Mouse (Mus musculus) adrenal gland, postnatal 36 days (tissue): Measurements from ENCODE around the gene Klhl9. TPM values are rescaled to one million over a fixed set of nuclear protein-coding genes. Genes with fewer than 3 reads are reported as not detected.
"Not testable (repeated sequence)": the region's sequence is repeated elsewhere in the genome, so short reads cannot be mapped to it uniquely, and the experiment has no call there.

Experiments used
- DNase-seq, 2 experiments: peaks; one replicate each; pipeline ENCODE4 v3.0.0; 2021; ENCODE audit warnings: mixed read lengths in 1 of 2
- long read RNA-seq, 2 experiments: library from polyadenylated mRNA; stranded (forward); transcript quantifications; one replicate each; pipeline ENCODE4 v2.0.0; 2021; ENCODE audit warnings: borderline sequencing depth in 2 of 2
- total RNA-seq, 2 experiments: library from RNA; stranded (reverse); gene quantifications; 2 replicates each; pipeline ENCODE4 v1.2.3; 2021

Gene Klhl9
- 10 to 100 TPM; 82.5 to 89.7 TPM for total RNA-seq
- long read RNA-seq, experiment 1, full-length matches to known transcripts: 16 of 16 reads
- long read RNA-seq, experiment 1, partial matches to known transcripts: 0 of 16 reads
- long read RNA-seq, experiment 1, other reads (novel, unspliced or antisense): 0 of 16 reads
- long read RNA-seq, experiment 2, full-length matches to known transcripts: 13 of 13 reads
- long read RNA-seq, experiment 2, partial matches to known transcripts: 0 of 13 reads
- long read RNA-seq, experiment 2, other reads (novel, unspliced or antisense): 0 of 13 reads

DNA sequence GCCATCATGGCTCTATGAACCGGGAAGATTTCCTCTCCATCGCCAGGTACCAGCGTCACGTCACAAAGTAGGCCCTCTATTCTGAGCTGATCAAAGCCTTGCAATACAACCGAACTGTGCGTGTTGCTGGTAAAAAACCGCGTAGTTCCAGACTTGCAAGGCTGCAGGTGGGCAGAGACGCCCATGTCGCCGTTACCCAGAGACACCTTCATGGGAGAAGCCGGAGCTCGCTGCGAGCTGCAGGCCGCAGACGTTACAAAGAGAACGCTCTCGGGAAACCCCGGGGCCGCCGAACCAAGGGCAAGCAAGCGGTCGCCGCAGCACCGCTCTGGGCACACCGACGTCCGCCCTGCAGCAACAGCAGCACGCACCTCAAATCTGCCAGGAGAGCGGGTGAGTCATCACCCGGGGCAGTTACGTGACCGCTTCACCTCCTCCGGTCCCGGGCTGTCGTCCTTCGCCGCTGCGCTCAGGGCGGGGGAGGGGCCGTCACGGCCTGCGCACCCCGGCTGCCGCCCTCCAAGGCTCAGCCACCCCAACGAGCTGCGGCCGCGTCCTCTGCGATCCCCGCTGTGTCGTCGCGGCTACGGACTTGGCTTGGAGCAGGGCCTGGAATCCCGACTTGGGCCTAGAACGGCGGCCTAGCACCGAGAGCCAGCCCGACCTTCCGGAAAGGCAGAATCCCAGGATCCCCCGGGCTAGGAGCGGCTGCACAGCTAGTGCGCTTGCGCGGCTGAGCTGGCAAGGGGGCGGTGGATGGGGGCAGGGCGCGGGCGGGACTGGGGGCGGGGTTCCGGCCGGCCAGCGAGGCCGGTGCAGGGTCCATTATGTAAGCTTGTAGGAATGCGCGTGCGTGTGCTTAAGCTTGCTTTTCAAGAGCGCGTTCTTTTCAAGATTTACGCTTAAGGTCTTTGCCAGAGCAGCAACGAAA is at the start of gene Klhl9, which contains the start of gene Gm26566:
Gene Klhl9, minus strand, starts transcription at position 675 of the 931 bp plus-strand sequence.
Gene Gm26566, plus strand, starts transcription at position 15 of the 931 bp plus-strand sequence.
- DNase-seq: peak; percentile 94 to 96

DNA sequence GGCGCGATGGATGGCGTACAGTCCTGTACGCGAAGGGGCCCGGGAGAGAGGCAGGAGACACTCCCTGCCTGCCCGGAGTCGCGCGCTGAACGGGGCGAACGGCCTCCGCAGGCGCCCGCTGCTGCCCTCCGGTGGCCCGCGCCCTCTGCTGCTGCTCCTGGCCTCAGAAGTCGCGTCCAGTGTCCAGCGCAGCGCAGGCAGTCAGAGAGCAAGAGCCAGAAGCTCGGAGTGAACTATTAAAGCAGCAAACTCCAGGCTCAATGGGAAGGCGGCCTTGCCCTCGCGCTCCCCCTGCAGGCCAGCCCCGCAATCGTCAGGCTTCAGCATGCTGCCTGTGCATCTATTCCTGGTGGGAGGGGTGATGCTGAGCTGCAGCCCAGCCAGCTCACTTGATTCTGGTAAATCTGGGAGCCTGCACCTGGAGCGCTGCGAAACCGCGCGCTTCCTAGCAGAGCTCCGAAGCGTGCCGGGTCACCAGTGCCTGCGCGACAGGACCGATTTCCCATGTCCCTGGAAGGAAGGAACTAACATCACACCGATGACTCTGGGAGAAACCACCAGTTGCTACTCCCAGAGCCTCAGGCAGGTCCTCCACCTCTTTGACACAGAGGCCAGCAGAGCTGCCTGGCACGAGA is 41.2 kb upstream of the Klhl9 start:
- peak; percentile 65 to 69 for DNase-seq

DNA sequence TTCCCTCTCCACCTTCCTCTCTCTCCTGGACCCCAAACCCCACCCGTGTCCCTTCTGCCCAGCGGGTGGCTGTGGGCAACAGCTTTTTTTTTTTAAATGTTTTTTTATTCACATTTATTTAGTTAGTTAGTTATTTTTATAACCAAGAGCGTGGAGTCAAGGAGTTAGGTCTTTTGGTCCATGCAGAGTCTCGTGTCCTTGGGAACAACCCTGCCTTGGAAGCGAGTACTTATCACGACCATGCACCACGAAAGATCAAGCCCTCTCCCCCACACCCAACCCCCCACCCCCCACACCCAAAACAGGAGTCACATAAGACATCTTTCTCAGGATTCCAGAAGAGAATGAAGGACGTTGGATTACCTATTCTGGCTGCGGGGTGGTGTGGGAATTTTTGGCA is 40.1 kb upstream of the Klhl9 start:
- not testable (repeated sequence) for DNase-seq

DNA sequence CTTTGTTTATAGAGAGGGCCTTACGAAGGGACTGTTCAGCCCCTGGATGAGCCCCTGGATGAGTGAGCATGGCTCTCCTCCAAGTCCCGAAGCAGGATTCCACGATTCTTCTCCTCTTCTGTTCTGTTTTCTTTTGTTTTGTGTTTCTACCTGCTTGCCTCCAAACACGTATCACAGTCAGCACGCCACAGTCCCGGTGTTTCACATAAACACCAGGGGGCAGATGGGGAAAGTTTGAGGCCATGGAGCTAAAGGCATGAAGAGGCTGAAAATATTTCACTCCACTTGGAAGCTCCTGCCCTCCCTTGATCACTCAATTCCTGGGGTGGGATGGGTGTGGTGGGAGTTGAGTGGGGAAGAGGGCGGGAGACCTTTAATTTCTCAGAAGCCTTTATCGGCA is 39.5 kb upstream of the Klhl9 start:
- peak; percentile 13 to 19 for DNase-seq

DNA sequence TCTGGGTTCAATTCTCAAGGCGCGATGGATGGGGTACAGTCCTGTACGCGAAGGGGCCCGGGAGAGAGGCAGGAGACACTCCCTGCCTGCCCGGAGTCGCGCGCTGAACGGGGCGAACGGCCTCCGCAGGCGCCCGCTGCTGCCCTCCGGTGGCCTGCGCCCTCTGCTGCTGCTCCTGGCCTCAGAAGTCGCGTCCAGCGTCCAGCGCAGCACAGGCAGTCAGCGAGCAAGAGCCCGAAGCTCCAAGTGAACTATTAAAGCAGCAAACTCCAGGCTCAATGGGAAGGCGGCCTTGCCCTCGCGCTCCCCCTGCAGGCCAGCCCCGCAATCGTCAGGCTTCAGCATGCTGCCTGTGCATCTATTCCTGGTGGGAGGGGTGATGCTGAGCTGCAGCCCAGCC is 38.2 kb upstream of the Klhl9 start:
- DNase-seq: peak; percentile 84 to 86

DNA sequence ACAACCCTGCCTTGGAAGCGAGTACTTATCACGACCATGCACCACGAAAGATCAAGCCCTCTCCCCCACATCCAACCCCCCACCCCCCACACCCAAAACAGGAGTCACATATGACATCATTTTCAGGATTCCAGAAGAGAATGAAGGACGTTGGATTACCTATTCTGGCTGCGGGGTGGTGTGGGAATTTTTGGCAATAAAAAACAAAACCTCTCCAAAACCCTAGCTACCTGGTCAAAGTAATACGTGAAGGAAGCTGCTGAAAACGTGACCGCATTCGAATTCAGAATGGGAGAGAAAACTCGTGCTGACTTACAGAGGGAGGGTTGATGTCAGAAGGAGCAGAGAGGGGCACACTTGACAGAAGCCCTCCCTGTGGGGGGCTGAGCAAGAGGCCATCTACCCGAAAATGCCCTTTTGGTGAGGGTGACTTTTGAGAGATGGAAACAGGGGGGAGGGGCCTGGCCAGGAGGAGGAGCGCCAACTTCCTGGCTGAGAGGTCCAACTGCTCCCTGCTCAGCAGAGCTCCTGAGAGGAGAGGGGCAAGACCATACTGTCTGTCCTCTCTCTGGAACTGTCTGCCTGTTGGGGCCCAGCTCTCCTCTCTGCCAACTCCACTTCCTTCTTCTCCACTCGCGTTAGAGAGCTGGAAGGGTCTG is 37.5 kb upstream of the Klhl9 start, which contains the start of gene Gm13283:
Gene Gm13283, plus strand, starts transcription at position 510 of the 659 bp plus-strand sequence.
- peak; percentile 28 to 59 for DNase-seq

DNA sequence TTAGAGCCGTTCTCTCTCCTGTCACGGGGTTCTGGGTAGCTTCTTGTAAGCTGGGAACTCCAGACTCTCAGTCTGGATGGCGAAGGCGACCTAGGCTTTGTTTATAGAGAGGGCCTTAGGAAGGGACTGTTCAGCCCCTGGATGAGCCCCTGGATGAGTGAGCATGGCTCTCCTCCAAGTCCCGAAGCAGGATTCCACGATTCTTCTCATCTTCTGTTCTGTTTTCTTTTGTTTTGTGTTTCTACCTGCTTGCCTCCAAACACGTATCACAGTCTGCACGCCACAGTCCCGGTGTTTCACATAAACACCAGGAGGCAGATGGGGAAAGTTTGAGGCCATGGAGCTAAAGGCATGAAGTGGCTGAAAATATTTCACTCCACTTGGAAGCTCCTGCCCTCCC is 36.5 kb upstream of the Klhl9 start:
- DNase-seq: not testable (repeated sequence)

DNA sequence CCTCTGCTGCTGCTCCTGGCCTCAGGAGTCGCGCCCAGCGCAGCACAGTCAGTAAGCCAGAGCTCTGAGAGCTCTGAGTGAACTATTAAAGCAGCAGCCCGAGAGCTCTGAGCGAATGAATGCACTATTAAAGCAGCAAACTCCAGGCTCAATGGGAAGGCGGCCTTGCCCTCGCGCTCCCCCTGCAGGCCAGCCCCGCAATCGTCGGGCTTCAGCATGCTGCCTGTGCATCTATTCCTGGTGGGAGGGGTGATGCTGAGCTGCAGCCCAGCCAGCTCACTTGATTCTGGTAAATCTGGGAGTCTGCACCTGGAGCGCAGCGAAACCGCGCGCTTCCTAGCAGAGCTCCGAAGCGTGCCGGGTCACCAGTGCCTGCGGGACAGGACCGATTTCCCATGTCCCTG is 35.4 kb upstream of the Klhl9 start:
- DNase-seq: peak; percentile 82

DNA sequence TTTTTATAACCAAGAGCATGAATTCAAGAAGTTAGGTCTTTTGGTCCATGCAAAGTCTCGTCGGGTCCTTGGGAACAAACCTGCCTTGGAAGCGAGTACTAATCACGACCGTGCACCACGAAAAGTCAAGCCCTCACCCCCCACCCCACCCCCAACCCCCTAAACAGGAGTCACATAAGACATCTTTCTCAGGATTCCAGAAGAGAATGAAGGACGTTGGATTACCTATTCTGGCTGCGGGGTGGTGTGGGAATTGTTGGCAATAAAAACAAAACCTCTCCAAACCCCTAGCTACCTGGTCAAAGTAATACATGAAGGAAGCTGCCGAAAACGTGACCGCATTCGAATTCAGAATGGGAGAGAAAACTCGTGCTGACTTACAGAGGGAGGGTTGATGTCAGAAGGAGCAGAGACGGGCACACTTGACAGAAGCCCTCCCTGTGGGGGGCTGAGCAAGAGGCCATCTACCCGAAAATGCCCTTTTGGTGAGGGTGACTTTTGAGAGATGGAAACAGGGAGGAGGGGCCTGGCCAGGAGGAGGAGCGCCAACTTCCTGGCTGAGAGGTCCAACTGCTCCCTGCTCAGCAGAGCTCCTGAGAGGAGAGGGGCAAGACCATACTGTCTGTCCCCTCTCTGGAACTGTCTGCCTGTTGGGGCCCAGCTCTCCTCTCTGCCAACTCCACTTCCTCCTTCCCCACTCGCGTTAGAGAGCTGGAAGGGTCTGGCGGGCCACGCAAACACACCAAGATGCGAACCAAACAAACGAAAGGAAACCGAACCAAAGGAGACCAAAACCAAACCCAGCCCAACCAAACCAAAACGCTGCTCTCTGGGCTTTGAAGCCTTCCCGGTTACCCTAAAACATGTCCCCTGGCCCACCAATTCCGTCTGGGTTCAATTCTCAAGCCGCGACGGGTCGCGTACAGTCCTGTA is 34.6 kb upstream of the Klhl9 start:
- DNase-seq: peak in 1 of 2 experiments; percentile 9

DNA sequence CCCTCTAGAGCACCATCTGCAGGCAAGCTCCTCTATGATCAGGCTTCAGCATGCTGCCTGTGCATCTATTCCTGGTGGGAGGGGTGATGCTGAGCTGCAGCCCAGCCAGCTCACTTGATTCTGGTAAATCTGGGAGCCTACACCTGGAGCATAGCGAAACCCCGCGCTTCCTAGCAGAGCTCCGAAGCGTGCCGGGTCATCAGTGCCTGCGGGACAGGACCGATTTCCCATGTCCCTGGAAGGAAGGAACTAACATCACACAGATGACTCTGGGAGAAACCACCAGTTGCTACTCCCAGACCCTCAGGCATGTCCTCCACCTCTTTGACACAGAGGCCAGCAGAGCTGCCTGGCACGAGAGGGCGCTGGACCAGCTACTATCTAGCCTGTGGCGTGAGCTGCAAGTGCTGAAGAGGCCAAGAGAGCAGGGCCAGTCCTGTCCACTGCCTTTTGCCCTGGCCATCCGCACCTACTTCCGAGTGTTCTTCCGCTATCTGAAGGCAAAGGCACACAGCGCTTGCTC is 32.6 kb upstream of the Klhl9 start, which contains the start of gene Gm13271:
Gene Gm13271, plus strand, starts transcription at position 51 of the 523 bp plus-strand sequence.
- DNase-seq: peak; percentile 12 to 32

DNA sequence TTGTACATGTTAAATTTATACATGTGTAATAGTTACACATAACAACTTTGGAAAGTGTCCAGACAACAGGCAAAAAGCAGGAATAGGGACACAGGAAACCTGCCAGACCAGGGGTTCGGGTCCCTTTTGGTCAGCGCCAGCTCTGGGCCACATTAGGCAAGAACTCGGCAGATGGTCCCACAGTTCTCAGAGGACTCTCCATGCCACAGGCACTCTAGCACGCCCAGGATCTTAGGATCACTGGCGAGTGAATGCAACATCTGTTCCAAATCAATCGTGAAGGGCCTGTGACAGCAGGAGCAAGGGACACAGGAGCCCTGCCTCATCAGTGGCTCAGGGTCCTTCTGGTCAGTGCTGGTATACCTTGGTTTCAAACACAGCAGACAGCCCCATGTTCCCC is 27.7 kb upstream of the Klhl9 start:
- no peak for DNase-seq

DNA sequence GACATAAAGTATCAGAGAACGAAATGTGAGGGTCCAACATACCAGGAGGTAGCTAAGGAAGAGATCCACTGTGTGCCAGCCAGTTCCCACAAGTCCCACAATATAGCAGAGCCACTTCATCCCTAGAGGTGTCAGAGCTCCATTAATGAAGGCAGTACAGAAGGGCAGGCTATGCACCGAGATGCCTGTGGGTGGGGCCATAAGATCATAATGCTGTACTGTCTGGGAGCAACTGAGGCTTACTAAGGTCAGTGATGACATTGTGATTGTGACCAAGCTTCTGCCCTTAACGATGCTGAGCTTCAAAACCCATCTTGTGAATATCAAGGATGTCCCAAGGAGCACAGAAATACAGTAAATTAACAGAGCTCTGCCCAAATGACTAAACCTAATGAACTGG is 21.9 kb upstream of the Klhl9 start:
- DNase-seq: no peak

DNA sequence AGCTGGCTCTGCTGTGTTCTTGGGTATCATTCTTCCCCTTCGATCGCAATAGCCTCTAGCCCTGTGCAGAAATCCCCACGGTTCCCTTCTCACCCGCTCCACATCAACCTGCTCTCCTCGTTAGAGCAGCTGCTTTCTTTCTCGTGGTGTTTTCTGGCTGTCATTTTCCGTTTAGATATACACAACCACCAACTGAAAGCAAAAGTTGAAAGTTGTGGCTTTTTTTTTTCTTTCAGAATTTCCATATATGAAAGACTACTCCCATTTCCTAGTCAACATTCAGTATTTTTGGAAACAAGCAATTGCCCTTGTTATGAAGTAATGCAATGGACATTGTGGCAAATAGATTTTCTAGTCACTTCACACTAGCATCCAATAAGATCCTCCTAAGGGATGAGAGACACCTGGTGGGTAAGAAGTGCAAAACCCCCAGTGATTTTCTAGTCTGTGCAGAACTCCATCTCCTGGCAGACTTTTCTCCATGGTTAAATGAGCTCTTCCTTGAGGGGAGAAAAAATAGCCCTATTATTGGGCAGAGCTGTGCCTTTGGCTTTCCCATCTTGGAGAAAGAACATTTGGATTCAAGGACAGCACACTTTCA is 20.6 kb upstream of the Klhl9 start:
- no peak for DNase-seq

DNA sequence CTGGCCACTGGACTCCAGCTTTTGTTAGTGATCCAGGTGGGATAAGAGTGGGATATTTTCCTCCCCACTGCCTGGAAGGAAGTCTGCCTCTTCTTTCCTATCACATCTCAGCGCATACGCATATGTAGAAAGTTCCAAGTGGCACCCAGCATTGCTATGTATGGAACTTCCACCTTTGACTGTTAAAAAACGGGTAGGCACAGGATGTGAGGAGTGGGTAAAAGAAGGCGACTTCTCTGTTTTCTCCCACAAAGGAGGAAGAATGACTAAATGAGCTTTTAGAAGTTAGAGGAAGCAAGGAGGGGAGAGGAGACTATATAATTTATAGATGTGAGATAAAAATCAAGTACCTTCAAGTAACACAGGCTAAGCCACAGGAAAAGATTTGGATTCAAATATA is 19.2 kb upstream of the Klhl9 start:
- DNase-seq: no peak

DNA sequence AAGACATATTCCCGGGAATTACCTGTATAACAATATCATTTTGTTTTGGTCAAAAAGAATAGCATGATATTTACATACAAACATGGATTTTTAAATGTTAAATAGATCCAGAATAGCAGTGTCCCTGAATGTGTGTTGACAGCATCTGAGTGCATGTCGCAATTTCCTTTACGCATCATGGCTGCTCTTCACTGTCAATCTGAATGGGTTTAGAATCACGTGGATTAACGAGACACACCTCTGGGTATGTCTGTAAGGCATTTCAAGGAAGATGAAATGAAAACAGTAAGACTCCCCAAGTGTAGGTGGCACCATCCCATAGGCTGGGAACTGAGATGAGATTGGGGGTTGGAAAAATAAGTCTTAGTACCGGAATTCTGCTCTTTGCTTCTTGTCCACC is 16.8 kb upstream of the Klhl9 start:
- DNase-seq: no peak

DNA sequence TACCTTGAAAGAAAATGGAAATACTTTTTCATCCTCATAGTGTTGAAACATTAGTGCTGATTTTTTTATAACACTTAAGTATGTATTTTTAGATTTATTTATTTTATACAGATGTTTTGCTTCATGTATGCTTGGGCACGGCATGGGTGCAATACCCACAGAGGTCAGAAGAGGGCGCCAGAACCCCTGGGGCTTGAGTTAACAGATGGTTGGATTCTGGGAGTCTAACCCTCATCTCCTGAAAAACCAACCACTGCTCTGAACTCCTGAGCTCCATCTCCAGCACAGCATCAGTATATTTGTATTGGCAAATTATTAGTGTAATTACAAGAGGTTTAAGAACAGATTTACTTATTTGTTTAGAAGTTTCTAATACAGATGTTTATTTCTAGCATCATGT is 16.2 kb upstream of the Klhl9 start:
- DNase-seq: peak; percentile 74 to 78

DNA sequence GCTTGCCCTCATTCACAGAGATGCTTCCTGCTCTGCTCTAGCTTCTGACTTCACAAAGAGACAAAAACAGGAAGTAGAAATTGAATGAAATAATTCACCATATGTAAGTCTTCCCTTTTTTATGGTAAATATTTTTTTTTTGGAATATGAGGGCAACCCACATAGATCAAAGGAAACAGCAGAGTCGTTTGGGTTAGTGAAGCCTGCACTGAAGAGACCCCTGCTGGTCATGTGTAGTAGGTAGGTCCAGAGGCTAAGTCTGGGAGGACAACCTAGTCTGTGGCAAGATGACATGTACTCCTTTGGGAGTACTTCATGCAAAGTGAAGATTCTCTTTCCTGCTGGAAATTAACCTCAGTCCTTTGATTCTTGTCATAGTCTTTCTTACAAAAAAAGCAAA is 5.1 kb upstream of the Klhl9 start:
- peak; percentile 30 to 65 for DNase-seq

DNA sequence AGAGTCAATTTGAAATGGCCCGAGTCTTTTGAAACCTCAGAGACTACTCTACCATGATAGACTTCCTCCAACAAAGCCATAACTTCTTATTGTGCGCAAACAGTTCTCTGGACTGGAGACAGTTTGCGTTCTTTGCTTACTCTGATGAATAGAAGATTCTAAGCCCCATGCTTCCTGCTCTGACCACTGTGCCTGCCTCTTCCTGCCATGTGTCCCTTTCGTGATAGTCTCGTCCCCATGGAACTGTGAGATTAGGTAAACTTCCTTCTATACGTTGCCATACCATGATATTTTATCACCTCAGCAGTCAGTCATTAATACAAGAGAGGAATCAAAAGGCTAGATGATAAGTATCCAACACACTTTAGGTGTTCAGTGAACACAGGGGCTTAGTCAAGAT is 4.5 kb upstream of the Klhl9 start:
- DNase-seq: no peak

DNA sequence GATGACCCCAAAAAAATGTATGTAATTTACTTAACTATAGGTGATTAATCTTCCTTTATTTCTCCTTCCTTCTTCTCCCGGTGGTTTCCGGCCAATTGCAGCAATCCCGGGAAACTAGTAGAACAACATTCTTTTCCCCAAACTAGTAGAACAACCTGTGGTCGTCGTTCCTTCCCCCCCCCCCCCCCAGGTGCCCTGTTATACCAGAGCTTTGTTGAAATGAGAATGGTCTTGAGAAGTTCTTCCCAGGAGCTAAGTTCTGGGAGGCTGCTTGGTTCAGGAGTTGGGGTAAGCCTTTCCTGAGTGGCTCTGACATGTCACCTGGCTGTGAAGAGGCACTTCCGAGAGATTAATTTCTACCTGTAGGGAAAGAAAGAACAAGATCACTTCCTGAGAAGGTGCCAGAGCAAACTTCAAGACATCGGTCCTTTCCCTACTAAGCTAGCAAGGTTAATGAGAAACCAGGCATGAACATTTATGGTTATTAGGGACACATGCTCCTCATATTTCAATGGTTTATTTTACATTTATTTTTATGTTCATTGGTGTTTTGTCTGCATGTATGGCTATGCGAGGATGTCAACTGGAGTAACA is 1.3 kb upstream of the Klhl9 start:
- no peak for DNase-seq

DNA sequence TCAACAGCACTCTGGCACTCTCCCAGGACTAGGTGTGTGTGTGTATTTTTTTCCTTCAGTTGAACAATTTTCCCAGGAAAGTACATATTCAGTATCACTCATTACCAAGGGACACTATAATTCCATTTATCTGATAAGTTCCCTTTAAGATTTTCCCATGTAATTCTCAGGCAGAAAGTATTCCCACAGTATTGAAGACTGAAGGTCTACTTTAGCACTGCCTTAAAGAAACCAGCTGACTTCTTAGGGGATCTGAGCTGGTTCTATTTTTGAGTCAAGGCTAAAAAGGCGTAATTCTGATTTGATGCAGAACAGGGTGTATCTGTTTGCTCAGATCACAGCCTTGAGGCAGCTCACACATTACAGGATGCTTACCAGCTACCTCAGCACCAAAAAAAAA is 3.5 kb downstream of the Klhl9 start:
- no peak for DNase-seq
